Comparison of ENCODE assay signal across 28 mouse cellular contexts in the genomic region with DNA sequence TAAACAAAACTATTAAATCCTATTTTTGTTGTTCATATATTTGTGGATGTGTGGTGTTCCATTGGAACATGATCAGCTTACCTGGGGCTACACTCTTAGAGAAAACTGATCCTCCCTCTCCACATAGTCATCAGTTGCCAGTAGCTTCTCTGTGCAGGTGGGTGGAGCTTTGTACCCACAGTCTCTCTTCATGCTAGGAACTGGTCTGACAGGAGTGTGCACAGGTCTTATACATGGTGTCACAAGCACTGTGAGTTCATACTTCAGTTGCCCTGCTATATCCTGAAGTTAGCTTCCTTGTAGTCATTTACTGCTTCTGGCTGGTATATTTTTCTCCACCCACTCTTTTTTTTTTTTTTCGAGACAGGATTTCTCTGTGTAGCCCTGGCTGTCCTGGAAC.
DNase-seq lines count a peak whose midpoint lies in the region; ATAC-seq lines count a peak whose summit lies in the region.
"Had no signal": no experiment of that assay in that cellular context is flagged by ENCODE, and none has a peak within 500 bp of the region (broad histone marks: within the 10 kb centered on the region; RNA-seq: fewer than 3 reads in every experiment).

No protein-coding gene starts in this region.

- H3K4me2 ChIP-seq in embryonic facial prominence, embryonic 14.5 days (ENCODE audit: low read depth, low read length), result no peak overlapping the region
- H3K4me2 ChIP-seq in heart, embryonic 11.5 days, result no peak overlapping the region
- H3K4me2 ChIP-seq: embryonic facial prominence, embryonic 12.5 days; embryonic facial prominence, embryonic 15.5 days; forebrain, embryonic 13.5 days; forebrain, embryonic 15.5 days had no signal

- H3K9me3 ChIP-seq in embryonic facial prominence, embryonic 14.5 days (ENCODE audit: control insufficient read depth, low read length), result no peaks in the 10 kb centered on the region
- no peaks in the 10 kb centered on the region for H3K9me3 ChIP-seq in embryonic facial prominence, embryonic 10.5 days
- H3K9me3 ChIP-seq in heart, embryonic 11.5 days (replicated peaks; ENCODE audit: control insufficient read depth, low read length), result no peaks in the 10 kb centered on the region
- H3K9me3 ChIP-seq: embryonic facial prominence, embryonic 12.5 days; embryonic facial prominence, embryonic 15.5 days; forebrain, embryonic 13.5 days; forebrain, embryonic 15.5 days; G1E had no signal

- H3K4me1 ChIP-seq in embryonic facial prominence, embryonic 14.5 days (ENCODE audit: control insufficient read depth, insufficient read depth, low read length), result no peaks in the 10 kb centered on the region
- H3K4me1 ChIP-seq in embryonic facial prominence, embryonic 10.5 days, result no peaks in the 10 kb centered on the region
- H3K4me1 ChIP-seq in heart, embryonic 11.5 days (ENCODE audit: control insufficient read depth, insufficient read depth, low read length), result no peaks in the 10 kb centered on the region
- H3K4me1 ChIP-seq: embryonic facial prominence, embryonic 12.5 days; embryonic facial prominence, embryonic 15.5 days; forebrain, embryonic 13.5 days; forebrain, embryonic 15.5 days had no signal

- H3K36me3 ChIP-seq in embryonic facial prominence, embryonic 14.5 days (ENCODE audit: control insufficient read depth, insufficient read depth, low read length), result no peaks in the 10 kb centered on the region
- H3K36me3 ChIP-seq in embryonic facial prominence, embryonic 10.5 days (replicated peaks), result no peaks in the 10 kb centered on the region
- H3K36me3 ChIP-seq in heart, embryonic 11.5 days (ENCODE audit: control insufficient read depth, insufficient read depth, low read length), result no peaks in the 10 kb centered on the region
- H3K36me3 ChIP-seq: embryonic facial prominence, embryonic 12.5 days; embryonic facial prominence, embryonic 15.5 days; forebrain, embryonic 15.5 days had no signal

- peak; percentile 10 for DNase-seq in embryonic facial prominence, embryonic 14.5 days (ENCODE audit: low spot score)
- DNase-seq in embryonic facial prominence, embryonic 10.5 days (ENCODE audit: low spot score), result no peak
- DNase-seq in fat pad, adult 2 months (ENCODE audit: extremely low read depth, low read depth, low spot score), result peak; percentile 39
- DNase-seq in large intestine, adult 2 months (ENCODE audit: low read depth, low spot score), result peak; percentile 8
- no peak for DNase-seq in c-Kit-positive CD71-positive TER-119-positive erythroid progenitor cells, embryonic 14.5 days (ENCODE audit: low spot score)
- DNase-seq: adrenal gland, adult 8-10 months; adrenal gland, postnatal 14 days; adrenal gland, postnatal 36 days; B cell, adult 2 months; cerebellum, adult 11 months; cerebellum, adult 18-20 months; cerebellum, adult 8-10 months; cerebellum, adult 9-11 months; cerebellum, postnatal 14 days; cerebellum, postnatal 36 days; embryo, embryonic 11 days; forebrain, postnatal 0 days had no signal

- no peak overlapping the region for H3K4me3 ChIP-seq in embryonic facial prominence, embryonic 14.5 days (ENCODE audit: low read depth, low read length)
- H3K4me3 ChIP-seq in embryonic facial prominence, embryonic 10.5 days, result no peak overlapping the region
- no peak overlapping the region for H3K4me3 ChIP-seq in heart, embryonic 11.5 days (ENCODE audit: low read depth, low read length)
- H3K4me3 ChIP-seq: embryonic facial prominence, embryonic 12.5 days; embryonic facial prominence, embryonic 15.5 days; erythroblast, embryonic 14.5 days; forebrain, embryonic 13.5 days; forebrain, embryonic 15.5 days had no signal

- 64% methylated on average over 1 of the region's 1 CpGs for WGBS in embryonic facial prominence, embryonic 14.5 days
- WGBS in embryonic facial prominence, embryonic 10.5 days, result 77% methylated on average over 1 of the region's 1 CpGs
- 22% methylated on average over 1 of the region's 1 CpGs for WGBS in large intestine, adult 2 months
- WGBS in heart, embryonic 11.5 days (ENCODE audit: insufficient replicate concordance), result 54% methylated on average over 1 of the region's 1 CpGs

- no peak overlapping the region for H3K9ac ChIP-seq in embryonic facial prominence, embryonic 14.5 days (ENCODE audit: low read depth, low read length)
- no peak overlapping the region for H3K9ac ChIP-seq in heart, embryonic 11.5 days (ENCODE audit: low read depth, low read length)
- H3K9ac ChIP-seq: embryonic facial prominence, embryonic 12.5 days; embryonic facial prominence, embryonic 15.5 days; forebrain, embryonic 13.5 days; forebrain, embryonic 15.5 days; forebrain, postnatal 0 days had no signal

- H3K27ac ChIP-seq in embryonic facial prominence, embryonic 14.5 days (replicated peaks; ENCODE audit: low read depth, low read length), result no peak overlapping the region
- no peak overlapping the region for H3K27ac ChIP-seq in embryonic facial prominence, embryonic 10.5 days (replicated peaks)
- H3K27ac ChIP-seq in heart, embryonic 11.5 days (ENCODE audit: low read depth, low read length), result no peak overlapping the region
- H3K27ac ChIP-seq: embryonic facial prominence, embryonic 12.5 days; embryonic facial prominence, embryonic 15.5 days; forebrain, embryonic 13.5 days; forebrain, embryonic 15.5 days had no signal

- H3K27me3 ChIP-seq in embryonic facial prominence, embryonic 14.5 days (replicated peaks; ENCODE audit: control insufficient read depth, insufficient read depth, low read length), result no peaks in the 10 kb centered on the region
- H3K27me3 ChIP-seq in embryonic facial prominence, embryonic 10.5 days (replicated peaks; ENCODE audit: low read depth, poor library complexity, severe bottlenecking), result no peaks in the 10 kb centered on the region
- H3K27me3 ChIP-seq in heart, embryonic 11.5 days (ENCODE audit: control insufficient read depth, insufficient read depth, low read length), result no peaks in the 10 kb centered on the region
- H3K27me3 ChIP-seq: CH12.LX; embryonic facial prominence, embryonic 12.5 days; embryonic facial prominence, embryonic 15.5 days; forebrain, embryonic 13.5 days; forebrain, embryonic 15.5 days had no signal

- no peak for ATAC-seq in embryonic facial prominence, embryonic 14.5 days (ENCODE audit: low read depth)
- no peak for ATAC-seq in heart, embryonic 11.5 days (replicated peaks; ENCODE audit: insufficient number of reproducible peaks, low FRiP score, low TSS enrichment)
- ATAC-seq: activated CD4-positive, CD25-positive, alpha-beta regulatory T cell, adult 4 months; CD4-positive, CD25-positive, alpha-beta regulatory T cell, adult 4 months; forebrain, embryonic 13.5 days; forebrain, embryonic 15.5 days; forebrain, postnatal 0 days; Patski had no signal

Comparison
In these comparisons a context has a peak if more than half of its experiments do, and no peak if none do; other contexts are left out.
1. DNase-seq: peak in embryonic facial prominence, embryonic 14.5 days (single experiment), fat pad, adult 2 months (single experiment) and large intestine, adult 2 months (single experiment); none in embryonic facial prominence, embryonic 10.5 days (single experiment) and c-Kit-positive CD71-positive TER-119-positive erythroid progenitor cells, embryonic 14.5 days (single experiment).